9 mouse cellular contexts compared by ENCODE assay signal in the genomic region with DNA sequence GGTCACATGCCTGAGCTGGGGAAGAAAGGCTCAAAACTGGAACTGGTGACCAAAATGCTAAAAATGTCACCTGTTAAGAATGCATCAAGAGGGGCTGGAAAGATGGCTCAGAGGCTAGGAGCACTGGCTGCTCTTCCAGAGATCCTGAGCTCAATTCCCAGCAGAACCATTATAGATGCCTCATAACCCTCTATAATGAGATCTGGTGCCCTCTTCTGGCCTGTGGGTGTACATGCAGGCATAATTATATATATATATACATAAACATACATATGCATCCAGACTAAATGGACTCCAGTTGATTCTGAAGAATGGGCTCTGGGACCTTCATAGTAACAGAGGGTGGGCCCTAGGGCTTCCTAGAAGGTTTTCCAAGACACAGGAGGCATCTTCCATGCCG. TPM values are rescaled to one million over a fixed set of nuclear protein-coding genes. Genes with fewer than 3 reads are reported as not detected.
DNase-seq lines count a peak whose midpoint lies in the region; ATAC-seq lines count a peak whose summit lies in the region.
"Had no signal": no experiment of that assay in that cellular context is flagged by ENCODE, and none has a peak within 500 bp of the region (broad histone marks: within the 10 kb centered on the region; RNA-seq: fewer than 3 reads in every experiment).

No protein-coding gene starts in this region.

- H3K9ac ChIP-seq in forebrain, embryonic 14.5 days (ENCODE audit: low read length), result no peak overlapping the region
- H3K9ac ChIP-seq in forebrain, embryonic 13.5 days, result no peak overlapping the region
- no peak overlapping the region for H3K9ac ChIP-seq in neural tube, embryonic 15.5 days (replicated peaks)
- H3K9ac ChIP-seq in forebrain, embryonic 16.5 days (replicated peaks; ENCODE audit: low read depth, low read length), result no peak overlapping the region

- no peak overlapping the region for H3K4me2 ChIP-seq in forebrain, embryonic 14.5 days (ENCODE audit: low read length)
- H3K4me2 ChIP-seq in forebrain, embryonic 13.5 days, result no peak overlapping the region
- no peak overlapping the region for H3K4me2 ChIP-seq in neural tube, embryonic 15.5 days
- H3K4me2 ChIP-seq in forebrain, embryonic 16.5 days (ENCODE audit: low read length), result no peak overlapping the region

- 87% methylated on average over 1 of the region's 1 CpGs for WGBS in forebrain, embryonic 14.5 days
- WGBS in forebrain, embryonic 13.5 days, result 93% methylated on average over 1 of the region's 1 CpGs
- WGBS in neural tube, embryonic 15.5 days, result 87% methylated on average over 1 of the region's 1 CpGs
- WGBS in forebrain, embryonic 16.5 days, result 97% methylated on average over 1 of the region's 1 CpGs

- H3K9me3 ChIP-seq in forebrain, embryonic 14.5 days (replicated peaks; ENCODE audit: control insufficient read depth, low read length), result no peaks in the 10 kb centered on the region
- H3K9me3 ChIP-seq in forebrain, embryonic 13.5 days (replicated peaks), result no peaks in the 10 kb centered on the region
- no peaks in the 10 kb centered on the region for H3K9me3 ChIP-seq in neural tube, embryonic 15.5 days (replicated peaks)
- H3K9me3 ChIP-seq in forebrain, embryonic 16.5 days (ENCODE audit: control insufficient read depth, low read length), result no peaks in the 10 kb centered on the region

- H3K36me3 ChIP-seq in forebrain, embryonic 14.5 days (ENCODE audit: control insufficient read depth, insufficient read depth, low read length), result no peaks in the 10 kb centered on the region
- H3K36me3 ChIP-seq in forebrain, embryonic 13.5 days (ENCODE audit: poor library complexity, severe bottlenecking), result no peaks in the 10 kb centered on the region
- no peaks in the 10 kb centered on the region for H3K36me3 ChIP-seq in neural tube, embryonic 15.5 days
- no peaks in the 10 kb centered on the region for H3K36me3 ChIP-seq in forebrain, embryonic 16.5 days (ENCODE audit: control insufficient read depth, insufficient read depth)

- peak; percentile 44 for DNase-seq in forebrain, embryonic 14.5 days (ENCODE audit: low spot score)
- DNase-seq in neural tube, embryonic 10.5 days (ENCODE audit: extremely low spot score, low spot score), result peak; percentile 18
- DNase-seq in cerebellum, adult 9-11 months, result peak; percentile 17
- DNase-seq in induced T-regulatory cell, adult 2 months (ENCODE audit: low read depth), result peak; percentile 82
- peak; percentile 40 for DNase-seq in retina, adult 2 months (ENCODE audit: low read depth, low spot score)

- H3K4me1 ChIP-seq in forebrain, embryonic 14.5 days (ENCODE audit: control insufficient read depth, insufficient read depth, low read length), result no peaks in the 10 kb centered on the region
- H3K4me1 ChIP-seq in forebrain, embryonic 13.5 days, result no peaks in the 10 kb centered on the region
- no peaks in the 10 kb centered on the region for H3K4me1 ChIP-seq in neural tube, embryonic 15.5 days
- no peaks in the 10 kb centered on the region for H3K4me1 ChIP-seq in forebrain, embryonic 16.5 days (replicated peaks; ENCODE audit: control insufficient read depth, insufficient read depth, low read length)

- H3K27ac ChIP-seq in forebrain, embryonic 14.5 days (ENCODE audit: low read depth, low read length), result no peak overlapping the region
- no peak overlapping the region for H3K27ac ChIP-seq in forebrain, embryonic 13.5 days
- no peak overlapping the region for H3K27ac ChIP-seq in neural tube, embryonic 15.5 days (replicated peaks)
- H3K27ac ChIP-seq in forebrain, embryonic 16.5 days (ENCODE audit: low read length), result no peak overlapping the region

- no peaks in the 10 kb centered on the region for H3K27me3 ChIP-seq in forebrain, embryonic 14.5 days (replicated peaks; ENCODE audit: control insufficient read depth, insufficient read depth, low read length)
- no peaks in the 10 kb centered on the region for H3K27me3 ChIP-seq in forebrain, embryonic 13.5 days
- H3K27me3 ChIP-seq in neural tube, embryonic 15.5 days (replicated peaks), result no peaks in the 10 kb centered on the region
- H3K27me3 ChIP-seq in forebrain, embryonic 16.5 days (replicated peaks; ENCODE audit: control insufficient read depth, insufficient read depth, low read length), result no peaks in the 10 kb centered on the region

- ATAC-seq in forebrain, embryonic 14.5 days, result no peak
- ATAC-seq in forebrain, embryonic 13.5 days, result no peak
- ATAC-seq in neural tube, embryonic 15.5 days (ENCODE audit: low FRiP score), result no peak
- no peak for ATAC-seq in forebrain, embryonic 16.5 days

- H3K4me3 ChIP-seq in forebrain, embryonic 14.5 days (ENCODE audit: low read depth, low read length), result no peak overlapping the region
- no peak overlapping the region for H3K4me3 ChIP-seq in forebrain, embryonic 13.5 days
- H3K4me3 ChIP-seq in neural tube, embryonic 15.5 days (replicated peaks), result no peak overlapping the region
- no peak overlapping the region for H3K4me3 ChIP-seq in forebrain, embryonic 16.5 days (replicated peaks; ENCODE audit: low read length)

RNA-seq across cellular contexts. Expression of a gene that starts 18.2 kb away (rescaled TPM):
- polyA plus RNA-seq in forebrain, embryonic 14.5 days (2014; fragmentation: Nextera tagmentation; extraction: Ambion mirVana), result not detected in 2 replicates
- polyA plus RNA-seq in forebrain, embryonic 13.5 days (2015; fragmentation: Nextera tagmentation; extraction: Ambion mirVana), result not detected in 2 replicates
- not detected in 2 replicates for polyA plus RNA-seq in neural tube, embryonic 15.5 days (2015; fragmentation: Nextera tagmentation; extraction: Ambion mirVana)
- not detected in 2 replicates for polyA plus RNA-seq in forebrain, embryonic 16.5 days (2015; fragmentation: Nextera tagmentation; extraction: Ambion mirVana)
- polyA plus RNA-seq: heart, embryonic 14.5 days had no signal

RNA-seq across cellular contexts. Expression of a gene that starts 33.7 kb away (rescaled TPM):
- 18.3 and 18.7 TPM in 2 replicates for polyA plus RNA-seq in forebrain, embryonic 14.5 days (2014; fragmentation: Nextera tagmentation; extraction: Ambion mirVana)
- 17.1 and 22.8 TPM in 2 replicates for polyA plus RNA-seq in forebrain, embryonic 13.5 days (2015; fragmentation: Nextera tagmentation; extraction: Ambion mirVana)
- polyA plus RNA-seq in neural tube, embryonic 15.5 days (2015; fragmentation: Nextera tagmentation; extraction: Ambion mirVana), result 15.3 and 20.0 TPM in 2 replicates
- 15.8 and 18.1 TPM in 2 replicates for polyA plus RNA-seq in forebrain, embryonic 16.5 days (2015; fragmentation: Nextera tagmentation; extraction: Ambion mirVana)

Comparison
In these comparisons a context has a peak if more than half of its experiments do, and no peak if none do; other contexts are left out.
1. DNase-seq: peak in every context shown above with its lines; median percentile 82 in induced T-regulatory cell, adult 2 months; 44 in forebrain, embryonic 14.5 days; 40 in retina, adult 2 months; 18 in neural tube, embryonic 10.5 days; 17 in cerebellum, adult 9-11 months.